Mouse (Mus musculus): ENCODE data around the gene Fthl17e.
A peak's percentile ranks its signal among the peaks of the same experiment; 100 is the strongest.
"Not testable (repeated sequence)": the region's sequence is repeated elsewhere in the genome, so short reads cannot be mapped to it uniquely, and the experiment has no call there.

GRCm38 (mm10) chrX:9060952-9061351 lies 27.7 kb downstream of the Fthl17e start:
- TF ChIP-seq CTCF (IDR thresholded peaks at IDR 0.05 in 2 of 3, conservative IDR thresholded peaks at IDR 0.05 in 1 of 3; ENCODE audit: control insufficient read depth in 1 of 3, insufficient read depth in 1 of 3, low read depth in 2 of 3, low read length in 3 of 3, poor library complexity in 1 of 3, severe bottlenecking in 1 of 3): peak; percentile 34 to 50 (median 46); a peak in 5 of 6 replicates
- not testable (repeated sequence) for TF ChIP-seq POLR2A (IDR thresholded peaks at IDR 0.05; ENCODE audit: control insufficient read depth in 1 of 2, insufficient read depth in 1 of 2, low read depth in 1 of 2, low read length in 2 of 2, poor library complexity in 1 of 2); EP300 (IDR thresholded peaks at IDR 0.05; ENCODE audit: low read depth in 1 of 2, low read length in 2 of 2); CHD1 (IDR thresholded peaks at IDR 0.05; ENCODE audit: low read depth, low read length); MAX (IDR thresholded peaks at IDR 0.05; ENCODE audit: low read length); MEF2A (IDR thresholded peaks at IDR 0.05; ENCODE audit: extremely low read depth, insufficient replicate concordance, low read depth, low read length, poor library complexity, severe bottlenecking); MYC (IDR thresholded peaks at IDR 0.05; ENCODE audit: low read depth, low read length); MAFK (IDR thresholded peaks at IDR 0.05; ENCODE audit: borderline replicate concordance, low read depth, low read length); SIN3A (IDR thresholded peaks at IDR 0.05; ENCODE audit: low read length); BHLHE40 (IDR thresholded peaks at IDR 0.05; ENCODE audit: borderline replicate concordance, low read depth, low read length); GABPA (IDR thresholded peaks at IDR 0.05; ENCODE audit: low read depth, low read length); USF2 (IDR thresholded peaks at IDR 0.05; ENCODE audit: borderline replicate concordance in 1 of 2, insufficient read depth in 1 of 2, low read depth in 1 of 2, low read length in 2 of 2); USF1 (IDR thresholded peaks at IDR 0.05; ENCODE audit: low read depth, low read length)

All from MEL (cell line).